Mouse (Mus musculus) embryonic facial prominence, embryonic 12.5 days (tissue): ENCODE results near the gene Hbb-y. TPM values are rescaled to one million over a fixed set of nuclear protein-coding genes. Genes with fewer than 3 reads are reported as not detected.
"Not testable (repeated sequence)": the region's sequence is repeated elsewhere in the genome, so short reads cannot be mapped to it uniquely, and the experiment has no call there.

Experiments
- ATAC-seq: fragments of 200-750 bp; cut with Nextera tagmentation; 2 replicates; pipeline ENCODE4 v1.8.0; 2017; ENCODE audit not compliant: insufficient number of reproducible peaks, insufficient read depth, low FRiP score, low TSS enrichment
- H3K27ac ChIP-seq: fragments of 300-500 bp; sonication (generic); 2 replicates; pipeline ENCODE4 v1.5.1; 2016; ENCODE audit warnings: mild to moderate bottlenecking
- H3K27me3 ChIP-seq: fragments of 300-500 bp; sonication (generic); 2 replicates; pipeline ENCODE4 v1.6.1; 2016; ENCODE audit warnings: mild to moderate bottlenecking, moderate library complexity
- H3K36me3 ChIP-seq: fragments of 300-500 bp; sonication (generic); 2 replicates; pipeline ENCODE4 v1.6.1; 2016; ENCODE audit warnings: mild to moderate bottlenecking
- H3K4me1 ChIP-seq: fragments of 300-500 bp; sonication (generic); 2 replicates; pipeline ENCODE4 v1.6.1; 2016
- H3K4me2 ChIP-seq: fragments of 300-500 bp; sonication (generic); replicated peaks from 2 replicates; pipeline ENCODE4 v1.6.1; 2016; ENCODE audit warnings: mild to moderate bottlenecking, moderate library complexity
- H3K4me3 ChIP-seq: fragments of 300-500 bp; sonication (generic); 2 replicates; pipeline ENCODE4 v1.5.1; 2016; ENCODE audit warnings: mild to moderate bottlenecking
- H3K9ac ChIP-seq: fragments of 300-500 bp; sonication (generic); 2 replicates; pipeline ENCODE4 v1.6.1; 2016; ENCODE audit warnings: mild to moderate bottlenecking, moderate library complexity
- H3K9me3 ChIP-seq: fragments of 300-500 bp; sonication (generic); 2 replicates; pipeline ENCODE4 v1.6.1; 2016; ENCODE audit warnings: mild to moderate bottlenecking, moderate library complexity
- WGBS: fragments of 180-500 bp; shearing (Covaris S2); methylation state at CpG from one replicate; pipeline ENCODE4 v1.1.7; 2016; 5-methylcytosine and 5-hydroxymethylcytosine counted together
- polyA plus RNA-seq: library from polyadenylated mRNA; unstranded; fragments of >200 nt; fragmentation: Nextera tagmentation; extraction: Ambion mirVana; gene quantifications from 2 replicates; pipeline ENCODE4 v1.2.1, GENCODE M21; 2016

The Hbb-y gene
- polyA plus RNA-seq, 1 experiment from 2014 or later, result 8,998 TPM

DNA sequence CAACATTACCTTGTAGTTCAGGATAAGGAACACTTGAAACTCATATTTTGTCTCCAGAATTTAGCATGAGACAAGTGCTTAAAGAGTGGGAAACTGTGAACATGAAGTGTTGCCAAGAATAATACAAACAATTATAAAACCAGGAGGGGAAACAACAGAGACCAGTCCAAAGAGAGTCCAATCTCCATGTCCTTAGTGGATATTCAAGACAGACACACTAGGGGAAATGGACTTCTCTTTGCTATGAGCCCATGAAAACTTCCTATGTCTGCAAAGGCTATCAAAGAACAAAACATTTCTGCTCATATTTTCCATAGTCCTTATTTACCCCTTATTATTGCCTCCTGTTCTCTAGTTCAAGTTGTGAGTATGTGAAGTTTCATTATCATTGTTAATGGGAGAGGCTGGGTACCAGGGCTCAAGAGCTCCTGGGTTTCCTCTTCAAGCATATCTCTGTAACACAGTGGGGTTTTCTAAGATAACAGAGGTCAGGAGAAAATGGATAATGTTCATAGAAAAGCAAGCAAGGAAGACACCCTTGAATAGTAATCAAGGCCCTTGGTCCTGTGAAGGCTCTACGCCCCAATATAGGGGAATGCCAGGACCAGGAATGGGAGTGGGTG is 41.7 kb downstream of the Hbb-y start:
- Histone ChIP-seq H3K9ac (no peak overlapping the region), H3K27ac (no peak overlapping the region), H3K4me1 (no peaks in the 10 kb centered on the region), H3K4me3 (no peak overlapping the region), H3K4me2 (no peak overlapping the region), H3K36me3 (no peaks in the 10 kb centered on the region), H3K27me3 (no peaks in the 10 kb centered on the region), H3K9me3 (no peaks in the 10 kb centered on the region)
- no peak for ATAC-seq
- whole genome bisulfite sequencing, result 80% methylated on average over 1 of the region's 1 CpGs

DNA sequence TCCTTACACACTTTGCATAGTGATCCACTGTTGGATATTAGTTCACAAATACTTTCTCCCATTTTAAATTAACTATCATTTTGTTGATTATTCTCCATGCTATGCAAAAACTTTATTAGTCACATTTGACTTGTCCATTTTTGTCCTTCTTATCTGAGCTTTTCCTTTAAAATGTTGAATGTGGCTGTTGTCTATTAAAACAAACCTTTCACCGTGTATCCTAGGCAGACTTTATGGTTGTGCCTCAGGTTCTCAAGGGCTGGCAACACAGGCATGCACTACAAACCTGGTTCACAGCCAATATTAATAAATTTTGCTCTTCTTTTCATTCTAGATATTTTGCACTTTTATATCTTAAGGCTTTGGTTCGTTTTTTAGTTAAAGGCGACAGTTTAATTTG is 42.3 kb downstream of the Hbb-y start:
- Histone ChIP-seq H3K4me3 (no peak overlapping the region), H3K9me3 (no peaks in the 10 kb centered on the region), H3K9ac (no peak overlapping the region), H3K36me3 (no peaks in the 10 kb centered on the region), H3K27me3 (no peaks in the 10 kb centered on the region), H3K27ac (no peak overlapping the region), H3K4me1 (no peaks in the 10 kb centered on the region), H3K4me2 (no peak overlapping the region)
- WGBS, result 81% methylated on average over 3 of the region's 3 CpGs
- no peak for ATAC-seq

DNA sequence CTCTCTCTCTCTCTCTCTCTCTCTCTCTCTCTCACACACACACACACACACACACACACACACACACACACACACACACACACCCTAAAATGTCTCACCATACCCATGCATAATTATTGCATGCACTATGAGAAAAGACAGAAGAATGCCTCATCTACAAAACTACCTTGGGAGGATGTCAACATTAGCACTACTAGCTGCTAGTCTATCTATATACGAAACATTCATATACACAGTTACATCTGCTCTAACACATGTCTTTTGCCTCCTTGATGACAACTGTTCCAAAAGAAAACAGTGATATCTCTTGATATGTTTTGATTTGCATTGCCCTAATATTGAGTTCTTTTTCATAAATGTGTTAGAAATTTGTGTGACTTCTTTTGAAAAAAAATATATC is 42.7 kb downstream of the Hbb-y start:
- 89% methylated on average over 1 of the region's 1 CpGs for WGBS
- Histone ChIP-seq H3K27ac (no peak overlapping the region), H3K9me3 (no peaks in the 10 kb centered on the region), H3K4me2 (no peak overlapping the region), H3K4me3 (no peak overlapping the region), H3K4me1 (no peaks in the 10 kb centered on the region), H3K27me3 (no peaks in the 10 kb centered on the region), H3K9ac (no peak overlapping the region), H3K36me3 (no peaks in the 10 kb centered on the region)
- ATAC-seq, result no peak

DNA sequence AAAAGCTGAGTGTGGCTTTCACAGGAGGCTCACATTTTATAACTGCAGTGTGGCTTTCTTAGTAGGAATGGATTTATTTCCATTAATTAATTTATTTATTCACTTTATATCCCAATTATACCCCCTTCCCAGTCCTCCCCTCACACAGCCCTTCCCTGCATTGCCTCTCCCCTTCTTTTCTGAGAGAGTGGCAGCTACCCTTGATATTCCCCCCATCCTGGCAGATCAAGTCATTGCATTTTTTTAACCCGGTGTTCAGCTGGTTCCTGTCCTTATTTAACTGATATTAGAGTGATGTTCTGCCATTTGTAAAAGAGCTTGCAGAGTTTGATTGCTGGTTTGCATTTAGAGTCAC is 43.2 kb downstream of the Hbb-y start:
- H3K27me3 ChIP-seq, result no peaks in the 10 kb centered on the region
- H3K4me3 ChIP-seq, result no peak overlapping the region
- H3K9ac ChIP-seq, result no peak overlapping the region
- H3K36me3 ChIP-seq, result no peaks in the 10 kb centered on the region
- no peak overlapping the region for H3K4me2 ChIP-seq
- no peaks in the 10 kb centered on the region for H3K4me1 ChIP-seq
- no peaks in the 10 kb centered on the region for H3K9me3 ChIP-seq
- WGBS, result 52% methylated on average over 1 of the region's 1 CpGs
- H3K27ac ChIP-seq, result no peak overlapping the region
- ATAC-seq, result no peak

DNA sequence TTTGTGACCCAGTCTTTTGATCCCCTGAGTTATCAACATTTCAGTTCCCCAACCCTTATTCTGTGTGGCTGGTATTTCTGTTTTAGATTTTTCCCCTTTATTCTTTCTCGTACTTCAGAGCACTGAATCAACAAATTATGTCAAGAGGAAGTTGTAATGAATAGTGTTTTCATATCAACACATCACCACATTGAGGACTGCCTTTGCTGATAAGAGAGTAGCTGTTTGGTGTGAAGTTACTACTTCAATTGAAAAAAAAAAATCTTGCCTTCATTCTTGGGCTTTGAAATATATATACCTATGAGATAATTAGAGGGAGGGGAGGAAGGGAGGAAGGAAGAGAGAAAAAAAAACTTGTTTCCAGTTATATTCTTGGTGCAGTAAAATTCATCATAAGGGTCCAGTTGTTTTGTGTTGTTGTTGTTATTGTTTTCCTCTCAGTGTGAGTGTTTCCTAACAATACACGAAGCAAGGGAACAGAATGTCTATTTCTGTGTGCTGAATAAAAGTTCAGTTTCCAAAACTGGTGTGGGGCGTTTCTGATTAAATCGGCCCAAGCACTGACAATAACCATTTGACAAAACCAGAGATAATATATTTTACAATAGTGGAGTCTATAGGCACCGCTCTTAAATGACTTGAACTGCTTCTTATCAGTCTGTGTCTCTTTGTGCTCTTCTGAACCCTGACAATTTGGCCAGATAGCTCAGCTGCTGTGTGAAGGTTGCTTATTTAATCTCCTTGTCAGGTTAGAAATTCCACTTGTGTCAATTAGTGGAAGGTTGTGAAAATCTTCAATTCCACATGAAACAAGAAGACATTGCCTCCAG is 43.8 kb downstream of the Hbb-y start:
- no peaks in the 10 kb centered on the region for H3K27me3 ChIP-seq
- H3K4me3 ChIP-seq, result no peak overlapping the region
- no peaks in the 10 kb centered on the region for H3K9me3 ChIP-seq
- H3K9ac ChIP-seq, result no peak overlapping the region
- H3K4me1 ChIP-seq, result no peaks in the 10 kb centered on the region
- no peak overlapping the region for H3K27ac ChIP-seq
- no peaks in the 10 kb centered on the region for H3K36me3 ChIP-seq
- no peak overlapping the region for H3K4me2 ChIP-seq
- no peak for ATAC-seq
- WGBS, result 70% methylated on average over 5 of the region's 5 CpGs

DNA sequence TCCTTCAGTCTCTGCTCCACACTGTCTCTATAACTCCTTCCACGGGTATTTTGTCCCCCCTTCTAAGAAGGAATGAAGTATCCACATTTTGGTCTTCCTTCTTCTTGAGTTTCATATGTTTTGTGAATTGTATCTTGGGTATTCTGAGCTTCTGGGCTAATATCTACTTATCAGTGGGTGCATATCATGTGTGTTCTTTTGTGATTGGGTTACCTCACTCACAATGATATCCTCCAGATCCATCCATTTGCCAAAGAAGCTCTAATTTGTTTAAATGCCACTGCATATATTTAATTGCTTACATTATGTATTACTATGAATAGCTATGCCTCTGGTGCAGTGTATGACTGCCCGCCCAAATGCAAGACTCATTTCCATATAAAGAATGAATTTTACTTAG is 44.9 kb downstream of the Hbb-y start:
- not testable (repeated sequence) for H3K9ac ChIP-seq, H3K36me3 ChIP-seq, ATAC-seq, H3K4me1 ChIP-seq, H3K9me3 ChIP-seq, H3K27ac ChIP-seq, H3K4me3 ChIP-seq, H3K4me2 ChIP-seq, H3K27me3 ChIP-seq
- WGBS, result 62% methylated on average over 2 of the region's 2 CpGs

DNA sequence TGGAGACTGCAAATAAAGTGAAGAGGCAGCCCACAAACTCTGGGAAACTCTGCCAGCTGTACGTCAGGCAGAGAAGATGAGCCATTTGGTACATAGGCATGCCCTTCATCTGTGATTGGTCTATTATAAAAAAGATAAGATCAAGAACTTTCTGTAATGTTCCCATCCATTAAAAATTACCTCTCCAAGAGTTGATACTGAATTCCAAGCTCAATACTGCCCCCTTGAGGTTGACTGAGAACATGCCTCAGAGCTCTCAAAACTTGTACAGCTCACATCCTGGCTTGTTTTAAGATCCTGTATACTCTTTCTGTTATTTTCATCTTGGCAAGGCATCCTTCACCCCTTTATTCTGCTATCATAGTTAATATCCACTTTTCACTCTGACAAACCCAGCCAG is 46.2 kb downstream of the Hbb-y start:
- Histone ChIP-seq H3K27me3 (no peaks in the 10 kb centered on the region), H3K36me3 (no peaks in the 10 kb centered on the region), H3K9ac (no peak overlapping the region), H3K4me1 (no peaks in the 10 kb centered on the region), H3K27ac (no peak overlapping the region), H3K9me3 (no peaks in the 10 kb centered on the region), H3K4me2 (no peak overlapping the region), H3K4me3 (no peak overlapping the region)
- no peak for ATAC-seq
- WGBS, result 69% methylated on average over 1 of the region's 1 CpGs

Other genes with a start within 250 kb of the Hbb-y start
- not detected in 2 replicates for gene Olfr620, start 240.7 kb downstream of the Hbb-y start, polyA plus RNA-seq
- gene Olfr622, start 210.5 kb downstream of the Hbb-y start, polyA plus RNA-seq, result not detected in 2 replicates
- not detected in 2 replicates for gene Olfr623, start 189.5 kb downstream of the Hbb-y start, polyA plus RNA-seq
- gene Olfr624, start 182.0 kb downstream of the Hbb-y start, polyA plus RNA-seq, result 0.04 and 0.10 TPM in 2 replicates
- gene Olfr625-ps1, start 170.5 kb downstream of the Hbb-y start, polyA plus RNA-seq, result not detected in 2 replicates
- gene Olfr243, start 138.5 kb downstream of the Hbb-y start, polyA plus RNA-seq, result not detected in 2 replicates
- not detected in 2 replicates for gene Olfr628, start 122.8 kb downstream of the Hbb-y start, polyA plus RNA-seq
- not detected in 2 replicates for gene Olfr629, start 108.3 kb downstream of the Hbb-y start, polyA plus RNA-seq
- not detected in 2 replicates for gene Olfr630, start 95.9 kb downstream of the Hbb-y start, polyA plus RNA-seq
- gene Olfr69, start 81.6 kb downstream of the Hbb-y start, polyA plus RNA-seq, result not detected in 2 replicates
- gene Olfr68, start 73.5 kb downstream of the Hbb-y start, polyA plus RNA-seq, result not detected in 2 replicates
- not detected in 2 replicates for gene Olfr67, start 61.4 kb downstream of the Hbb-y start, polyA plus RNA-seq
- gene Hbb-bt, start 39.2 kb downstream of the Hbb-y start, polyA plus RNA-seq, result 883 and 936 TPM in 2 replicates
- 706 and 771 TPM in 2 replicates for gene Hbb-bs, start 25.1 kb downstream of the Hbb-y start, polyA plus RNA-seq
- gene Hbb-bh2, start 12.7 kb downstream of the Hbb-y start, polyA plus RNA-seq, result 0.32 TPM in 1 of 2 replicates, not detected in the other
- gene Hbb-bh1, start 10.1 kb downstream of the Hbb-y start, polyA plus RNA-seq, result 537 and 696 TPM in 2 replicates
- not detected in 2 replicates for gene Olfr66, start 33.0 kb upstream of the Hbb-y start, polyA plus RNA-seq
- gene Olfr64, start 41.3 kb upstream of the Hbb-y start, polyA plus RNA-seq, result not detected in 2 replicates
- not detected in 2 replicates for gene Olfr65, start 50.3 kb upstream of the Hbb-y start, polyA plus RNA-seq
- not detected in 2 replicates for gene Olfr631, start 75.6 kb upstream of the Hbb-y start, polyA plus RNA-seq
- 0.06 TPM in 1 of 2 replicates, not detected in the other for gene Olfr632, start 81.1 kb upstream of the Hbb-y start, polyA plus RNA-seq
- not detected in 2 replicates for gene Olfr633, start 91.2 kb upstream of the Hbb-y start, polyA plus RNA-seq
- not detected in 2 replicates for gene Olfr635, start 117.9 kb upstream of the Hbb-y start, polyA plus RNA-seq
- gene Olfr638, start 145.5 kb upstream of the Hbb-y start, polyA plus RNA-seq, result not detected in 2 replicates
- 0.04 TPM in 1 of 2 replicates, not detected in the other for gene Olfr639, start 164.1 kb upstream of the Hbb-y start, polyA plus RNA-seq
- not detected in 2 replicates for gene Olfr640, start 172.4 kb upstream of the Hbb-y start, polyA plus RNA-seq
- not detected in 2 replicates for gene Olfr641, start 182.2 kb upstream of the Hbb-y start, polyA plus RNA-seq
- gene Olfr642, start 199.4 kb upstream of the Hbb-y start, polyA plus RNA-seq, result not detected in 2 replicates
- gene 4930516K23Rik, start 208.2 kb upstream of the Hbb-y start, polyA plus RNA-seq, result not detected in 2 replicates
- not detected in 2 replicates for gene Olfr644, start 218.7 kb upstream of the Hbb-y start, polyA plus RNA-seq
- gene Olfr645, start 232.2 kb upstream of the Hbb-y start, polyA plus RNA-seq, result not detected in 2 replicates